Mouse (Mus musculus): ENCODE data around the gene Bphl. TPM values are rescaled to one million over a fixed set of nuclear protein-coding genes. Genes with fewer than 3 reads are reported as not detected.

Gene Bphl
- polyA plus RNA-seq, 1 experiment = 15.1 TPM

DNA sequence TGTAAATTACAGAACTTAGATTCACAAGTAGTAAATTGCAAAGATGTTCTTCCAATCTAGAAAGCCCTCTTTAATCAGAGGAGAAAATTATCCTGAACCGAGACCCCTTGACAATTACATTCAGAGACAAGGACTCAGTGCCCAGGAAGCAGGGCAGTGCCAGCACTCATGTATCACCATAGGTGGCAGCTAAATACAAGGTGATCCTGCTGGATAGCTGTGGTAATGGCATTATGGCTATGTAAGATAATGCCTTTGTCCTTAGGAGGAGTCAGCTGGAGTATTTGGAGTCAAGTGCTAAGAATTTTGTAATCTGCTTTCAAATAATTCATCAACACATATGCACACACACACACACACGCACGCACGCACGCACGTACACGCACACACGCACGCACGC is 63.9 kb downstream of the Bphl start:
- TF ChIP-seq GATA1 (IDR thresholded peaks at IDR 0.05; ENCODE audit: low read length) = no peak

DNA sequence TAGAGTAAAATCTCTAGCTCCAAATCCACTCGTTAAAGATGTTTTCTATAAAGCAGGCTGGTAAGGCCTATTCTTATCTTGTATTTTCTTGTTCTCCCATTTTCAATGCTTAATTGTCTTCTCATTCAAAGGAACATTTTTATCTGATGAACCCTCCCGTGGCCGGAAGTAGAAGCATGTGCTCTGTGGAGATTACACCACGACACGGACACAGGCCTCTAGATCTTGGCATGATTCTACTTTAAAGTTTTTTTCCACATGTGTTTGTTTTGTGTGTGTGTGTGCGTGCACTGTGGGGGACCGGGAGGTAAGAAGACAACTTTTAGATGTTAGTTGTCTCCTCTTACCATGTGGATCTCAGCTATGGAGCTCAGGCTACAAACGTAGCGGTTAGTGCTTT is 64.5 kb downstream of the Bphl start:
- peak; percentile 66 for TF ChIP-seq GATA1 (IDR thresholded peaks at IDR 0.05; ENCODE audit: low read length)

DNA sequence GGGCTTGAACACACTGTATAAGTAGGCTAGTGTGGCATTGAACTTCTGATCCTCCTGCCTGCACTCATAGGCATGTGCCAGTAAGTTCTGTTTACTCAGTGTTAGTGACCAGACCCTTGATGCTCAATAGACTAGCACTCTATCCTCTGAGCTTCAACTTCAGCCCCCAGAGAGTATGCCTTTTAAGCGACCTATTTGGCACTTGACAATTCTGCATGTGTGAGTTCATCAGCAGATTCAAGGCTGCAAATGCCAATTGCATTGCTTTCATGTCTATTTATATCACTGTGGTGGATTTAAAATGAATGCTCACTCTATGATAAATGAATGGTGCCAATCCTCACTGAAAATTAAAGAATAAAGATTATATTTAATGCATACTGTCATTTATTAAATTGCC is 68.0 kb downstream of the Bphl start:
- no peak for TF ChIP-seq GATA1 (IDR thresholded peaks at IDR 0.05; ENCODE audit: low read length)

DNA sequence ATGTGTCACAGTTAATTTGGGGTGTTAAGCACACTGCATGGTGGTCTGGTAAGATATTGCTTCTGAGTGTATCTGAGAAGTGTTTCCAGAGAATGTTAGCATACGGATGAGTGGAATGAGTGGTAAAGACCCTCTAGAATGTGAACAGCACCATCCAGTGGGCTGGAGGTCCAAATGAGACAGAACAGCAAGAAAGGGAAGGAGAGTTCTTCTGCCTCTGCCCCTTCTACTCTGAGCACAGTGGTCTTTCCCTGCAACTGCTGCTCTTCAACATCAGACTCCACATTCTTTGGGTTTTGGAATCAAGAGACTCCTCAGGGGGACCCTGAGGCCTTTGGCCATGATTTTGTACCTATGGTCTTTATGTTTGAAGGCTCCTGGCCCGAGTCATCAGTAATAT is 68.9 kb downstream of the Bphl start:
- no peak for TF ChIP-seq GATA1 (IDR thresholded peaks at IDR 0.05; ENCODE audit: low read length)

DNA sequence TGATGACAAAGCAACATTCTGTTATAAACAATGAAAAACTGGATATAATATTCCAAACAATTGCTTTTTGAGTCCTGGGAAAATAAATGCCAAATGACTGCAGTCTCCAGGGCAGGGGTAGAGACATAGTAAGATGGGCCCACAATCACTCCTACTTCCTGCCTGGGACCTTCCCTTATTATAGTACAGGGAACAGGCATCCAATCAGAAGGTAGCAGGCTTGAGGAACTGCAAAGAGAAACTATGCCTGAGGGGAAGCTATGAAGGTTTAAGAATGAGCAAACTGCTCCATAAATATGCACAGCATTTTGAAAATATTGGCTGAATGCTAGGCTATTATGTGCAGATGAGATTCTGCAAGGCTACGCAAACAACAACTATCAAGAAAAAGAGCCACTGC is 69.6 kb downstream of the Bphl start:
- no peak for TF ChIP-seq GATA1 (IDR thresholded peaks at IDR 0.05; ENCODE audit: low read length)

- TF ChIP-seq GATA1 (IDR thresholded peaks at IDR 0.05; ENCODE audit: low read length) = no peak
Observed at GRCm38 (mm10) chr13:34109035-34109676, 71.8 kb downstream of the Bphl start.

GRCm38 (mm10) chr13:34109677-34110058 is 72.3 kb downstream of the Bphl start:
- no peak for TF ChIP-seq GATA1 (IDR thresholded peaks at IDR 0.05; ENCODE audit: low read length)

- TF ChIP-seq GATA1 (IDR thresholded peaks at IDR 0.05; ENCODE audit: low read length) = no peak
Observed at GRCm38 (mm10) chr13:34111019-34111418, 73.6 kb downstream of the Bphl start.

DNA sequence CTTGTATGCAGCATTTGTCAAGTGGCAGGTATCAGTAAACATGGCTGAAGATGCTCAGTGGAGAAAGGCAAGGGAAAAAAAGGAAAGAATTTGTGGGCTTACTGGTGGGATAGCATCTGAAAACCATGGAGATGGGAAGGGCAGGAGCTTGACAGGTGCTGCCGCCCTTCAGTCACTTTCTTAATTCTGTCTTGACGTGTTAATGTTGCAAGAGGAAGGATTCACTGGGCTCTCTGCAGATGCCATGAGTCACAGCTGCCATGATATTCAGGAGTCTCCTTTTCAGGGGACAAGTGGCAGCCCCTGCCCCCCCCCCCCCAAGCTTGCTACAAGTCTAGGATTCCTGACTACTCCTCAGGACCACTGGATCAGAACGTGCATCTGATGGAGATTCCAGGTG is 74.5 kb downstream of the Bphl start:
- TF ChIP-seq GATA1 (IDR thresholded peaks at IDR 0.05; ENCODE audit: low read length) = no peak

DNA sequence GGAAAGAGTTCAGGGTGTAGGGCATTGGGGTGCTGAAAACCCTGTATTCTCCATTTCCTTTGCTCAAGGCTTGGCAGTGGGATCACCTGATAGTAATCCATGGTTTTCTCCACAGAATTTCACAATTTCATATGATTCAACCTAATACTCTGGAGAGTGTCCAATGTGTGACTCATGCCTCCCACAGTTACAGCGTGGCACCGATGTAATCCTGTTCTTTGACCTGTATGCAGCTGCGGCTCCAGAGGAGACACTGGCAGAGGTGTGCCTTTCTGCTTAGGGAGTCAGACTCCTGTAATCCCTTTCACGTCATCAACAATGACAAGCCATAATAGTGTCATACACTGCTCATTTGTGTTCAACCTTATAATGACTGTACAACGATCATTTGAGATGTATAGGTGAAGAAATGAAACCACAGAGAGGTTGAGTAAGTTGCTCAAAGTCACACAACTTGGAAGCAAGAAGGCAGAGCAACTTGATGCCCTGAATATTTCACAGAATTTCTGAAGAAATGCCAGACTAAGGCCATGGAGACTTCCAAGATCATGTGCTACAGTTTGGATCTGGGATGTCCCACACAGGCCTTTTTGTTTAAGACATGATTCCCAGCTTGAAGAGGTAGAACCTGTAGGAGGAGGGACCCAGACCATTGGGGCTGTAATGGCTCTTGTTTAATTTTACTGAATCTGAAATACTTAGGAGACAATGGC is 75.1 kb downstream of the Bphl start:
- no peak for TF ChIP-seq GATA1 (IDR thresholded peaks at IDR 0.05; ENCODE audit: low read length)

- no peak for TF ChIP-seq GATA1 (IDR thresholded peaks at IDR 0.05; ENCODE audit: low read length)
Observed at GRCm38 (mm10) chr13:34113086-34113485, 75.7 kb downstream of the Bphl start.

- TF ChIP-seq GATA1 (IDR thresholded peaks at IDR 0.05; ENCODE audit: low read length) = no peak
Observed at GRCm38 (mm10) chr13:34114654-34115053, 77.3 kb downstream of the Bphl start.

DNA sequence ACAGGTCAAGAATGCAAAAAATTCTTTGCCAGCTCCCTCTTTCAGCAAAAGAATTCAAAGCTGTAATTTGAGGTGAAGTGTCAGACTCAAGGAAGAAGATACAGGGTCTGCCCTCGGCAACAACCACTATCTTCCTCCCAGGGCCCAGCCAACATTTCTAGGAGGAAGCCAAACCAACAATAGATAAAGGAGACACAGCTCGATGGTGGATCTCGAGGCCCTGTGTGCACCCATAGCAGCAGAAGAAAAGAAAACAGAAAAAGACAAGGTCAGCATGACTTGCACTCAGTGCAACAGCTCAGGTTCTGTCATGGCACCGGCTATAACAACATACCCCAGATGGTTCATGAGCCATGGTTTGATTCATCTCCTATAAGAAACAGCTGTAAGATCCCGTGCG is 79.1 kb downstream of the Bphl start:
- TF ChIP-seq GATA1 (IDR thresholded peaks at IDR 0.05; ENCODE audit: low read length) = no peak

GRCm38 (mm10) chr13:34118816-34119215 is 81.4 kb downstream of the Bphl start:
- no peak for TF ChIP-seq GATA1 (IDR thresholded peaks at IDR 0.05; ENCODE audit: low read length)

- no peak for TF ChIP-seq GATA1 (IDR thresholded peaks at IDR 0.05; ENCODE audit: low read length)
Observed at GRCm38 (mm10) chr13:34119406-34119805, 82.0 kb downstream of the Bphl start.

DNA sequence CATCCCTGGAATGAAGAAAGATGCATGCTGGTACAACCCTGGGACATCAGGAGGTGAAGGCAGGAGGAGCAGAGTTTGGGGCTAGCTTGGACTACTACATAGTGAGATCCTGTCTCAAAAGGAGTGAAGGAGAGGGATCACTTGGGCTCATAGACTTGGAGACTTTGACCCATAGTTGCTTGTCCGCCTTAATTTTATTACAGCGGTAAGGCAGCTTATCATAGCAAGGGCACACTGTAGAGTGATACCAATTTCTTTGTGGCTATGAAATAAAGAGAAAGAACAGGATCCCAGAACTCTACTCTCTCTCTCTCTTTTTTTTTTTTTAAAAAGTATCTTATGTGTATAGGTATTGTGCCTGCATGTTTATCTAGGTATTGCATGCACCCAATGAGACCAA is 83.1 kb downstream of the Bphl start:
- TF ChIP-seq GATA1 (IDR thresholded peaks at IDR 0.05; ENCODE audit: low read length) = no peak

Other genes starting within 250 kb of the Bphl start
- gene Serpinb6e, start 194.2 kb upstream of the Bphl start, polyA plus RNA-seq (2012) = not detected in 2 replicates
- not detected in 2 replicates for gene Serpinb6c, start 131.9 kb upstream of the Bphl start, polyA plus RNA-seq (2012)
- gene Nqo2, start 72.9 kb upstream of the Bphl start, polyA plus RNA-seq (2012) = 0.35 and 0.43 TPM in 2 replicates
- gene Ripk1, start 35.2 kb upstream of the Bphl start, polyA plus RNA-seq (2012) = 6.1 and 8.3 TPM in 2 replicates
- gene Serpinb6a, start 34.8 kb upstream of the Bphl start, polyA plus RNA-seq (2012) = 3.2 and 3.7 TPM in 2 replicates
- gene Tubb2a, start 40.4 kb downstream of the Bphl start, polyA plus RNA-seq (2012) = 10.9 and 24.5 TPM in 2 replicates
- gene Tubb2b, start 92.9 kb downstream of the Bphl start, polyA plus RNA-seq (2012) = 0.60 and 1.2 TPM in 2 replicates
- 27.5 and 39.4 TPM in 2 replicates for gene Psmg4, start 125.4 kb downstream of the Bphl start, polyA plus RNA-seq (2012)

Data from G1E-ER4 (cell line).